Mouse (Mus musculus): ENCODE measurements around the gene Amigo1. TPM values are rescaled to one million over a fixed set of nuclear protein-coding genes. Genes with fewer than 3 reads are reported as not detected.
A peak's percentile ranks its signal among the peaks of the same experiment; 100 is the strongest.

Gene Amigo1
- total and polyA plus RNA-seq, 2 experiments from 2014 or later = 12.2 to 35.5 TPM

- H3K27ac ChIP-seq (ENCODE audit: low read depth, low read length) = peak overlapping the region; percentile 32; the same call in 1 of the 2 replicates
- H3K4me3 ChIP-seq (ENCODE audit: low read depth, low read length) = no peak overlapping the region
- H3K27me3 ChIP-seq (ENCODE audit: insufficient read depth, low read length) = no peaks in the 10 kb centered on the region
- ATAC-seq (ENCODE audit: low FRiP score) (no peak), DNase-seq (ENCODE audit: low spot score) (peak; percentile 57)
- no peaks in the 10 kb centered on the region for H3K9me3 ChIP-seq (ENCODE audit: low read length)
- peaks cover 5% of the 10 kb centered on the region; the same call in 1 of the 2 replicates for H3K4me1 ChIP-seq (ENCODE audit: insufficient read depth, low read length)
- 0 out of 2 replicates have a peak, but pooled peaks cover 4% of the 10 kb centered on the region for H3K36me3 ChIP-seq (ENCODE audit: insufficient read depth, low read length)
- H3K4me2 ChIP-seq (ENCODE audit: low read depth, low read length, poor library complexity, severe bottlenecking) = no peak overlapping the region
- no peak overlapping the region for H3K9ac ChIP-seq (replicated peaks; ENCODE audit: low read length, poor library complexity, severe bottlenecking)
- no peak for TF ChIP-seq CTCF (IDR thresholded peaks at IDR 0.05)
- WGBS = 63% methylated on average over 7 of the region's 7 CpGs
These were observed 9.9 kb downstream of the Amigo1 start for GRCm38 (mm10) chr3:108195941-108196590.

GRCm38 (mm10) chr3:108197066-108197497, 10.9 kb downstream of the Amigo1 start:
- 18% methylated on average over 14 of the region's 14 CpGs for WGBS
- H3K9ac ChIP-seq (replicated peaks; ENCODE audit: low read length, poor library complexity, severe bottlenecking) = no peak overlapping the region

GRCm38 (mm10) chr3:108199231-108199630, 13.1 kb downstream of the Amigo1 start:
- no peak for ATAC-seq (ENCODE audit: low FRiP score)
- TF ChIP-seq CTCF (IDR thresholded peaks at IDR 0.05) = no peak

More at GRCm38 (mm10) chr3:108197066-108197497, 10.9 kb downstream of the Amigo1 start:
- ATAC-seq (ENCODE audit: low FRiP score) (0 out of 2 replicates have a peak, but pooled peaks have one; percentile 13), DNase-seq (ENCODE audit: low spot score) (peak; percentile 72)
- Histone ChIP-seq H3K27ac (ENCODE audit: low read depth, low read length) (no peak overlapping the region), H3K4me2 (ENCODE audit: low read depth, low read length, poor library complexity, severe bottlenecking) (0 out of 2 replicates have a peak overlapping the region, but pooled peaks have one; percentile 0), H3K4me1 (ENCODE audit: insufficient read depth, low read length) (peaks cover 5% of the 10 kb centered on the region; the same call in 1 of the 2 replicates), H3K9me3 (ENCODE audit: low read length) (no peaks in the 10 kb centered on the region), H3K27me3 (ENCODE audit: insufficient read depth, low read length) (no peaks in the 10 kb centered on the region), H3K36me3 (ENCODE audit: insufficient read depth, low read length) (no peaks in the 10 kb centered on the region), H3K4me3 (ENCODE audit: low read depth, low read length) (no peak overlapping the region)
- no peak for TF ChIP-seq CTCF (IDR thresholded peaks at IDR 0.05)

DNA sequence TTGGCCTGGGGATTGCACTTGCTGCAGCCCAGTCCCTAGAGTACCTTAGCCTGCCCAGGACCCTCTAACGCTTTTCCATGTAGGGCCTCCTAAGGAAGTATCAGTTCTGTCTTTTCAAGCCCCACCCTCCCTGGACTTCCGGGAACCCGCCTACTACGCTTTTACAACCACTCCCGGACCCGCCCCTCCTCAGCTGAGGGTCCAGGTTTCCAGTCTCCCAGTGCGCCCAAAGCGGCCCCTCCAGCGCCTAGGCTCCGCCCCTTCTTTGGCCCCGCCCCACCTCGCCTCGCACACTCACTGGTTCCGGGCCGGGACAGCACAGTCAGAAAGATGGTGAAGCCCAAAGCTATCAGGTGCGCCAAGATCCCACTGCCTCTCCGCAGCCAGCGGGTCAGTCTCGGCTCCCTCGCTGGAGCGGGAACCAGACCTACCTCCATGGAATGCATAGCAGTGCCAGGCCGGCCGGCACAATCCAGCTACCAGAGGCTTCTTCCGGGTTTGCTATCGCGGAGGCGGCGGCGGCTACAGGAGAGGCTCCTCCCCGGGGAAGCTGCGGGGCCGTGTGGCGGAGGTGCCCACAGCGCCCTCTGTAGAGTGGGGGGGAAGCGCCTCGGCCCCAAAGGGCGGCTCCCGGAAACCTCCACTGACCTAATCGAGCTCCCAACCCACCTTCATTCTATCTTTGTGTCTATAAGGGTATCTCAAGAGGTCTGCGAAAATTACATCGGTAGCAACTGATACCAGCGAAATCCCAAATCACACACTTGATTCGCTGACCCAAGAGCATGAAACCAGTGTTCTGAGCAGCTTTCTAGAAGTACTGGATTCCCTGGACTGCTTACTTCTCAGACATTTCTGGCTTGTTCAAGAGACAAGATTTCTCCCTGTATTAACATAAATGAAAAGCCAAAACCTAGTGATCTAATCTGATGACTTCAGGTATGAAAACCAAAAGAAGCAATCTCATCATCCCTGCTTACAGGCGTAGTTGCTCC, 14.5 kb downstream of the Amigo1 start, which contains the start of gene Cyb561d1:
Cyb561d1 (minus strand) TSS at position 884 of the 995 bp plus-strand sequence.
- H3K36me3 ChIP-seq (ENCODE audit: insufficient read depth, low read length) = peaks cover 26% of the 10 kb centered on the region
- WGBS = 3% methylated on average over 44 of the region's 44 CpGs
- ATAC-seq (ENCODE audit: low FRiP score) = peak; percentile 76

More at GRCm38 (mm10) chr3:108199231-108199630, 13.1 kb downstream of the Amigo1 start:
- Histone ChIP-seq H3K9ac (replicated peaks; ENCODE audit: low read length, poor library complexity, severe bottlenecking) (no peak overlapping the region), H3K4me2 (ENCODE audit: low read depth, low read length, poor library complexity, severe bottlenecking) (no peak overlapping the region), H3K36me3 (ENCODE audit: insufficient read depth, low read length) (peaks cover 12% of the 10 kb centered on the region), H3K27ac (ENCODE audit: low read depth, low read length) (no peak overlapping the region), H3K4me1 (ENCODE audit: insufficient read depth, low read length) (peaks cover 5% of the 10 kb centered on the region; the same call in 1 of the 2 replicates), H3K9me3 (ENCODE audit: low read length) (no peaks in the 10 kb centered on the region), H3K27me3 (ENCODE audit: insufficient read depth, low read length) (no peaks in the 10 kb centered on the region), H3K4me3 (ENCODE audit: low read depth, low read length) (no peak overlapping the region)
- DNase-seq (ENCODE audit: low spot score) = no peak
- WGBS = 95% methylated on average over 6 of the region's 6 CpGs

GRCm38 (mm10) chr3:108202506-108202905, 16.4 kb downstream of the Amigo1 start:
- Histone ChIP-seq H3K36me3 (ENCODE audit: insufficient read depth, low read length) (peaks cover 40% of the 10 kb centered on the region), H3K9ac (replicated peaks; ENCODE audit: low read length, poor library complexity, severe bottlenecking) (no peak overlapping the region), H3K4me1 (ENCODE audit: insufficient read depth, low read length) (no peaks in the 10 kb centered on the region), H3K27me3 (ENCODE audit: insufficient read depth, low read length) (no peaks in the 10 kb centered on the region), H3K27ac (ENCODE audit: low read depth, low read length) (no peak overlapping the region), H3K4me2 (ENCODE audit: low read depth, low read length, poor library complexity, severe bottlenecking) (no peak overlapping the region), H3K9me3 (ENCODE audit: low read length) (no peaks in the 10 kb centered on the region), H3K4me3 (ENCODE audit: low read depth, low read length) (no peak overlapping the region)
- ATAC-seq (ENCODE audit: low FRiP score) (no peak), DNase-seq (ENCODE audit: low spot score) (no peak)
- no peak for TF ChIP-seq CTCF (IDR thresholded peaks at IDR 0.05)

More for the DNA sequence above, 14.5 kb downstream of the Amigo1 start, which contains the start of gene Cyb561d1:
- Histone ChIP-seq H3K4me3 (ENCODE audit: low read depth, low read length) (peak within 1 kb of the TSS; percentile 56), H3K9ac (replicated peaks; ENCODE audit: low read length, poor library complexity, severe bottlenecking) (peak within 1 kb of the TSS; percentile 70), H3K27me3 (ENCODE audit: insufficient read depth, low read length) (no peaks in the 10 kb centered on the region), H3K4me1 (ENCODE audit: insufficient read depth, low read length) (peaks cover 5% of the 10 kb centered on the region; the same call in 1 of the 2 replicates), H3K27ac (ENCODE audit: low read depth, low read length) (peak within 1 kb of the TSS; percentile 69), H3K4me2 (ENCODE audit: low read depth, low read length, poor library complexity, severe bottlenecking) (peak within 1 kb of the TSS; percentile 76), H3K9me3 (ENCODE audit: low read length) (no peaks in the 10 kb centered on the region)
- DNase-seq (ENCODE audit: low spot score) = peak; percentile 80
- TF ChIP-seq CTCF (IDR thresholded peaks at IDR 0.05) = peak; percentile 67

Data from midbrain, postnatal 0 days (tissue).